Mouse (Mus musculus) layer of hippocampus, adult 2 months (tissue): Measurements from ENCODE around the gene Itih1. TPM values are rescaled to one million over a fixed set of nuclear protein-coding genes. Genes with fewer than 3 reads are reported as not detected.

Source experiments
- DNase-seq, 2 experiments: peaks; one replicate each; pipeline ENCODE4 v3.0.0; 2022; ENCODE audit warnings: low spot score in 2 of 2
- H3K27ac ChIP-seq: fragments of 200-600 bp; 2 replicates; pipeline ENCODE4 v1.8.1; 2022
- H3K4me3 ChIP-seq: fragments of 200-600 bp; 2 replicates; pipeline ENCODE4 v1.8.1; 2022; ENCODE audit warnings: mild to moderate bottlenecking
- CTCF ChIP-seq: fragments of 200-600 bp; conservative IDR thresholded peaks from 2 replicates; pipeline ENCODE4 v1.8.1; 2022; ENCODE audit warnings: antibody characterized with exemption, mild to moderate bottlenecking, moderate library complexity
- total RNA-seq, 2 experiments: library from RNA; stranded (reverse); gene quantifications; 2 replicates each; pipeline ENCODE4 v1.2.3; 2021

Gene Itih1
- total RNA-seq, 2 experiments from 2014 or later, result not detected

GRCm38 (mm10) chr14:30925492-30925891, 17.6 kb downstream of the Itih1 start:
- DNase-seq, result no peak
- no peak overlapping the region for H3K27ac ChIP-seq
- H3K4me3 ChIP-seq, result no peak overlapping the region
- TF ChIP-seq CTCF, result no peak

- no peak for TF ChIP-seq CTCF
- peak within 1 kb of the TSS; percentile 71 for H3K27ac ChIP-seq
- H3K4me3 ChIP-seq, result no peak within 1 kb of the TSS; the same call in 1 of the 2 replicates
- DNase-seq, result peak; percentile 30 to 60
Measured at GRCm38 (mm10) chr14:30923375-30924105, 19.5 kb downstream of the Itih1 start, which contains the start of gene Itih3. Itih3 (minus strand) TSS chr14:30923760.

GRCm38 (mm10) chr14:30922053-30922670, 20.9 kb downstream of the Itih1 start:
- peak overlapping the region; percentile 71; the same call in 1 of the 2 replicates for H3K27ac ChIP-seq
- no peak for TF ChIP-seq CTCF
- peak; percentile 29 to 48 for DNase-seq
- no peak overlapping the region for H3K4me3 ChIP-seq

GRCm38 (mm10) chr14:30916516-30916915, 26.6 kb downstream of the Itih1 start:
- no peak overlapping the region for H3K27ac ChIP-seq
- H3K4me3 ChIP-seq, result no peak overlapping the region
- no peak for DNase-seq
- TF ChIP-seq CTCF, result no peak

GRCm38 (mm10) chr14:30913404-30913803, 29.7 kb downstream of the Itih1 start:
- TF ChIP-seq CTCF, result no peak
- H3K27ac ChIP-seq, result 0 out of 2 replicates have a peak overlapping the region, but pooled peaks have one; percentile 5
- DNase-seq, result no peak
- H3K4me3 ChIP-seq, result no peak overlapping the region

GRCm38 (mm10) chr14:30912641-30913040, 30.4 kb downstream of the Itih1 start:
- TF ChIP-seq CTCF, result no peak
- Histone ChIP-seq H3K4me3 (no peak overlapping the region), H3K27ac (no peak overlapping the region)
- DNase-seq, result no peak

- H3K27ac ChIP-seq, result no peak overlapping the region
- no peak for DNase-seq
Measured at GRCm38 (mm10) chr14:30911141-30911540, 31.9 kb downstream of the Itih1 start.

GRCm38 (mm10) chr14:30907814-30908265, 35.2 kb downstream of the Itih1 start:
- DNase-seq, result peak in 1 of 2 experiments; percentile 12
- no peak overlapping the region for H3K4me3 ChIP-seq
- no peak overlapping the region for H3K27ac ChIP-seq
- no peak for TF ChIP-seq CTCF

More at GRCm38 (mm10) chr14:30911141-30911540, 31.9 kb downstream of the Itih1 start:
- no peak overlapping the region for H3K4me3 ChIP-seq
- no peak for TF ChIP-seq CTCF

- TF ChIP-seq CTCF, result no peak
- DNase-seq, result no peak
- Histone ChIP-seq H3K27ac (no peak overlapping the region), H3K4me3 (no peak overlapping the region)
Measured at GRCm38 (mm10) chr14:30906001-30906400, 37.1 kb downstream of the Itih1 start.

GRCm38 (mm10) chr14:30904307-30904706, 38.8 kb downstream of the Itih1 start:
- DNase-seq, result no peak
- no peak overlapping the region for H3K4me3 ChIP-seq

GRCm38 (mm10) chr14:30903036-30903435, 40.1 kb downstream of the Itih1 start:
- H3K4me3 ChIP-seq, result no peak overlapping the region
- no peak overlapping the region for H3K27ac ChIP-seq
- DNase-seq, result no peak
- no peak for TF ChIP-seq CTCF

More at GRCm38 (mm10) chr14:30904307-30904706, 38.8 kb downstream of the Itih1 start:
- no peak overlapping the region for H3K27ac ChIP-seq
- no peak for TF ChIP-seq CTCF

GRCm38 (mm10) chr14:30902628-30903027, 40.5 kb downstream of the Itih1 start:
- no peak for DNase-seq
- no peak overlapping the region for H3K27ac ChIP-seq
- H3K4me3 ChIP-seq, result no peak overlapping the region
- TF ChIP-seq CTCF, result no peak

- no peak overlapping the region for H3K27ac ChIP-seq
- DNase-seq, result no peak
- no peak for TF ChIP-seq CTCF
- no peak overlapping the region for H3K4me3 ChIP-seq
Measured at GRCm38 (mm10) chr14:30899972-30900371, 43.1 kb downstream of the Itih1 start.
